Mouse (Mus musculus) T-cell, adult 66 days (primary cell): ENCODE measurements around the gene Gm33543. TPM values are rescaled to one million over a fixed set of nuclear protein-coding genes. Genes with fewer than 3 reads are reported as not detected.

Experiments used
- total RNA-seq, 2 experiments: library from RNA; stranded (reverse); gene quantifications; 3 replicates in 1 of 2; 4 replicates in 1 of 2; pipeline ENCODE4 v1.2.4; 2023

The Gm33543 gene
- not detected for total RNA-seq

DNA sequence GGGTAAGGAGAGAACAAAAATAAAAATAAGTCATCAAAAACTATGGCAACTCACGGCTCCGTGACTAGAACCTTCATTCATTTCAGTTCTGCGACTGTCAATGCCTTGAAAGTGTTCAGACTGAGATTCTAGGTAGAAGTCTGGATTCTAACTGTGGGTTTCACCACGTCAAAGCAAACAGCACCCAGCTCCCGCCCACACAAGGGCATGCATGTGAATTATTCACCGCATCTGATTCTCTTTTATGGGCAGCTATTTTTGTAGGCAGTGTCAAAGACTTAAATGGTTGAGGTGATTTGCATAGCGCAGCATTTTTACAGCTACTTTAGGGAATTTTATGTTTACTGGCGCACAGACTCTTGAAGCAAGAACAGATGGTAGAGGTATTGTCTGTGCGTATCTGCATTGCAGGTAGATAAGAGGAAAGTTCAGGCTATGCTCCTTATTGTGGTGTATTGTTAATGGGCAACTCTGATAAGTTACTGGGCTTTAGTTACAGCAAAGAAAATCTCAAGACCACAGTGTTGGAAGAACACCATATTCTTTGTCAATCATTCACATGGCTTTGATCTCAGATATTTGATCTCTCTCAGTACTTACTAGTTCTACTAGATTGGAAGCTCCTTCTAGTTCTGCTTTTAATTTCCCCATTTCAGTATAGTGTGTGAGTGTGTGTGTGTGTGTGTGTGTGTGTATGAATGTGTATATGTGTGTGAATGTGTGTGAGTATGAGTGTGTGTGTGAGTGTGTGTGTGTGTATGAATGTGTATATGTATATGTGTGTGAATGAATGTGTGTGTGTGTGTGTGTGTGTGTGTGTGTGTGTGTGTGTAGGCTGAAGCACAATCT lies at the start of gene Gm33543:
Gm33543 (minus strand) TSS at position 142 of the 849 bp plus-strand sequence.

Other genes starting within 250 kb of the Gm33543 start
- not detected for gene Anapc15-ps, start 169.5 kb downstream of the Gm33543 start, total RNA-seq
- 1 to 10 TPM; 9.4 to 9.6 TPM for gene Eea1, start 97.7 kb upstream of the Gm33543 start, total RNA-seq